In the genomic region with DNA sequence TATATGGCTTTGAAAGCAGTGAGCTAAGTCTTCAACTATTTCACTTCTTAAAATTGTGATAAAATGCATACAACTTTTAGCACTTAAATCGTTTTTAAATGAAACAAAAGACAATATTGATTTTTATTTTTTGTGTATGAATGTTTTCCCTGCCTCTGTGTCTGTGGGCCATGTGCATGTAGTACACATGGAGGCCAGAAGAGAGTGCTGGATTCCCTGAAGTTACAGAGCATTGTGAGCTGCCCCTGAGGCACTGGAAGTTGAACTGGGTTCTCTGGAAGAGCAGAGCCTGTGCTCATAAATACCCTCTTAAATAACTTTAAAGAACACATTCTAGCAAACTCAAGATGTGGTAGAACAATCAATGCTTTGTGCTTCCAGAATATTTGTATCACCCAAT, we compare ENCODE assay signal across 15 mouse cellular contexts.
DNase-seq lines count a peak whose midpoint lies in the region; ATAC-seq and TF ChIP-seq lines count a peak whose summit lies in the region.
"Had no signal": no experiment of that assay in that cellular context is flagged by ENCODE, and none has a peak within 500 bp of the region (broad histone marks: within the 10 kb centered on the region; RNA-seq: fewer than 3 reads in every experiment).

No protein-coding gene starts in this region.

- H3K4me2 ChIP-seq in kidney, postnatal 0 days (ENCODE audit: low read length), result no peak overlapping the region
- H3K4me2 ChIP-seq in midbrain, postnatal 0 days (ENCODE audit: low read depth, low read length, poor library complexity, severe bottlenecking), result no peak overlapping the region
- no peak overlapping the region for H3K4me2 ChIP-seq in midbrain, embryonic 15.5 days
- H3K4me2 ChIP-seq: embryonic facial prominence, embryonic 15.5 days; forebrain, embryonic 15.5 days; liver, embryonic 15.5 days had no signal

- no peaks in the 10 kb centered on the region for H3K36me3 ChIP-seq in kidney, postnatal 0 days (ENCODE audit: insufficient read depth, low read length)
- H3K36me3 ChIP-seq in midbrain, postnatal 0 days (ENCODE audit: insufficient read depth, low read length), result no peaks in the 10 kb centered on the region
- no peaks in the 10 kb centered on the region for H3K36me3 ChIP-seq in midbrain, embryonic 15.5 days (replicated peaks)
- H3K36me3 ChIP-seq in forebrain, embryonic 10.5 days (replicated peaks), result no peaks in the 10 kb centered on the region
- H3K36me3 ChIP-seq: embryonic facial prominence, embryonic 15.5 days; forebrain, embryonic 15.5 days; hindbrain, embryonic 10.5 days; liver, embryonic 15.5 days had no signal

- H3K9ac ChIP-seq in kidney, postnatal 0 days (ENCODE audit: low read depth, low read length), result no peak overlapping the region
- H3K9ac ChIP-seq in midbrain, postnatal 0 days (replicated peaks; ENCODE audit: low read length, poor library complexity, severe bottlenecking), result no peak overlapping the region
- no peak overlapping the region for H3K9ac ChIP-seq in midbrain, embryonic 15.5 days
- H3K9ac ChIP-seq: embryonic facial prominence, embryonic 15.5 days; forebrain, embryonic 15.5 days; liver, embryonic 15.5 days had no signal

- peak; percentile 27 to 43 for DNase-seq in cerebellum, postnatal 10 days
- peak; percentile 4 for DNase-seq in kidney, postnatal 0 days (ENCODE audit: low spot score)
- DNase-seq in kidney, adult 11 months, result no peak
- no peak for DNase-seq in midbrain, postnatal 0 days (ENCODE audit: low spot score)
- no peak for DNase-seq in ovary, postnatal 36 days (ENCODE audit: low spot score)
- DNase-seq in forebrain, embryonic 10.5 days (ENCODE audit: extremely low spot score, low spot score), result no peak
- DNase-seq: adrenal gland, postnatal 25 days; cerebellum, adult 8-10 months; kidney, adult 2 months had no signal

- H3K4me3 ChIP-seq in kidney, postnatal 0 days (replicated peaks; ENCODE audit: low read depth, low read length), result no peak overlapping the region
- H3K4me3 ChIP-seq in midbrain, postnatal 0 days (ENCODE audit: low read depth, low read length), result no peak overlapping the region
- no peak overlapping the region for H3K4me3 ChIP-seq in midbrain, embryonic 15.5 days
- H3K4me3 ChIP-seq in forebrain, embryonic 10.5 days, result no peak overlapping the region
- H3K4me3 ChIP-seq: embryonic facial prominence, embryonic 15.5 days; forebrain, embryonic 15.5 days; hindbrain, embryonic 10.5 days; liver, embryonic 15.5 days had no signal

- peak; percentile 39; the same call in 1 of the 2 replicates for TF ChIP-seq CTCF in kidney, postnatal 0 days (IDR thresholded peaks at IDR 0.05; ENCODE audit: low read depth)
- peak; percentile 46 for TF ChIP-seq CTCF in midbrain, postnatal 0 days (IDR thresholded peaks at IDR 0.05)

- no peaks in the 10 kb centered on the region for H3K27me3 ChIP-seq in kidney, postnatal 0 days (ENCODE audit: insufficient read depth, low read length)
- no peaks in the 10 kb centered on the region for H3K27me3 ChIP-seq in midbrain, postnatal 0 days (ENCODE audit: insufficient read depth, low read length)
- no peaks in the 10 kb centered on the region for H3K27me3 ChIP-seq in midbrain, embryonic 15.5 days (replicated peaks)
- H3K27me3 ChIP-seq in forebrain, embryonic 10.5 days (ENCODE audit: poor library complexity, severe bottlenecking), result no peaks in the 10 kb centered on the region
- H3K27me3 ChIP-seq: embryonic facial prominence, embryonic 15.5 days; forebrain, embryonic 15.5 days; liver, embryonic 15.5 days had no signal

- no peaks in the 10 kb centered on the region for H3K9me3 ChIP-seq in kidney, postnatal 0 days (replicated peaks; ENCODE audit: low read length)
- no peaks in the 10 kb centered on the region for H3K9me3 ChIP-seq in midbrain, postnatal 0 days (ENCODE audit: low read length)
- H3K9me3 ChIP-seq in midbrain, embryonic 15.5 days, result no peaks in the 10 kb centered on the region
- H3K9me3 ChIP-seq in forebrain, embryonic 10.5 days, result no peaks in the 10 kb centered on the region
- H3K9me3 ChIP-seq: embryonic facial prominence, embryonic 15.5 days; forebrain, embryonic 15.5 days; hindbrain, embryonic 10.5 days; liver, embryonic 15.5 days had no signal

- no peak overlapping the region for H3K27ac ChIP-seq in kidney, postnatal 0 days
- no peak overlapping the region for H3K27ac ChIP-seq in midbrain, postnatal 0 days (ENCODE audit: low read depth, low read length)
- no peak overlapping the region for H3K27ac ChIP-seq in midbrain, embryonic 15.5 days
- no peak overlapping the region for H3K27ac ChIP-seq in forebrain, embryonic 10.5 days
- H3K27ac ChIP-seq: embryonic facial prominence, embryonic 15.5 days; forebrain, embryonic 15.5 days; hindbrain, embryonic 10.5 days; liver, embryonic 15.5 days had no signal

- no peak for ATAC-seq in cerebellum, adult (ENCODE audit: insufficient number of reproducible peaks, low FRiP score, low TSS enrichment)
- ATAC-seq in kidney, postnatal 0 days (replicated peaks; ENCODE audit: low FRiP score, low read depth), result no peak
- no peak for ATAC-seq in midbrain, postnatal 0 days (ENCODE audit: low FRiP score)
- ATAC-seq in midbrain, embryonic 15.5 days (replicated peaks), result no peak
- ATAC-seq: forebrain, embryonic 15.5 days had no signal

- no peaks in the 10 kb centered on the region for H3K4me1 ChIP-seq in kidney, postnatal 0 days (replicated peaks; ENCODE audit: insufficient read depth, low read length)
- no peaks in the 10 kb centered on the region for H3K4me1 ChIP-seq in midbrain, postnatal 0 days (ENCODE audit: insufficient read depth, low read length)
- no peaks in the 10 kb centered on the region for H3K4me1 ChIP-seq in midbrain, embryonic 15.5 days
- H3K4me1 ChIP-seq in forebrain, embryonic 10.5 days, result no peaks in the 10 kb centered on the region
- H3K4me1 ChIP-seq: embryonic facial prominence, embryonic 15.5 days; forebrain, embryonic 15.5 days; hindbrain, embryonic 10.5 days; liver, embryonic 15.5 days had no signal

- 44% methylated on average over 1 of the region's 1 CpGs for WGBS in kidney, postnatal 0 days
- WGBS in midbrain, postnatal 0 days, result 32% methylated on average over 1 of the region's 1 CpGs
- WGBS in midbrain, embryonic 15.5 days, result 30% methylated on average over 1 of the region's 1 CpGs
- 50% methylated on average over 1 of the region's 1 CpGs for WGBS in forebrain, embryonic 10.5 days

Comparison
In these comparisons a context has a peak if more than half of its experiments do, and no peak if none do; other contexts are left out.
1. DNase-seq: peak in cerebellum, postnatal 10 days (2 of 2) and kidney, postnatal 0 days (single experiment); none in kidney, adult 11 months (single experiment), midbrain, postnatal 0 days (single experiment), ovary, postnatal 36 days (single experiment) and forebrain, embryonic 10.5 days (single experiment).